Mouse (Mus musculus): ENCODE measurements around the gene Gpc3. TPM values are rescaled to one million over a fixed set of nuclear protein-coding genes. Genes with fewer than 3 reads are reported as not detected.

Gpc3 gene
- total RNA-seq, 2 experiments from 2014 or later: 52.2 to 60.8 TPM

DNA sequence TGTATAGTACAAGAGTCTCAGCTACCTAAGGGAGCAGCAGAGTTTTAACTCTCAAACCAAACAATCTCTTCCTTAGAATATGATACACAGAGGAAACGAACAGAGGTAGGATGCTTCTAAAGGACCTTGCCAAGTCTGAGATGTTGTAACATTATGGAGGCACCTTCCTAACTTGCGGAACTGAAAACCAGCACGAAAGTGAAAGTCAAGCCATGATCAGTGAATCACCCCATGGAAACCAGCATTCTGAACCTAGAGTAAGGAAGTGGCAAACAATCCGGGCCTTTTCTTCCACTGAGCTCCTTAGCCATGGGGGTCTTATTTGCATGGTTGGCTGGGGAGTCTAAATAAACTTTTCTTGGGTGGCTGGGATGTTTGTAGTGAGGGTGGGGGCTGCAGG lies 53.8 kb downstream of the Gpc3 start:
- intact Hi-C loops (cut with DNase I): no loop called here
- no peak for DNase-seq

- DNase-seq: no peak
- intact Hi-C loops (cut with DNase I): no loop called here
These were observed 55.2 kb downstream of the Gpc3 start for GRCm38 (mm10) chrX:52558526-52558925.

- intact Hi-C loops (cut with DNase I): no loop called here
- peak; percentile 23 for DNase-seq
These were observed 56.3 kb downstream of the Gpc3 start for GRCm38 (mm10) chrX:52557489-52557888.

DNA sequence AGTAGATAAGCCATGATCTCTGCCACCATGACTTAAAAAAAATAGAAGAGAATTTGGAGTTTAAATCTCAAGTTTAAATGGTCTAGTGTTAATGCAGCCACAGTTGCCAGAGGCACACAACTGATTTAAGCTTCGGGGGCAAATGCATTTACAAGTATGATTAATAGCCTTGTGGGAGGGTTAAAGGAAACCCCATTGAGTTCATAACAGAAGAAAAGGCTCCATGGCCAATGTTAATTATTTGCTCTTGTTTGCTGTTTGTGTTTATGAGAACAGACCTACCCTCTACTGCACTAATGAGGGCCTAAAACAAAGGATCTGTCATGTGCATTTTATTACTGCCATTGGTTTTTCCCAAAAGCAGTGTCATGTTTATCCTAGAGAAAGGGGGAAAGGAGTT lies 62.5 kb downstream of the Gpc3 start:
- intact Hi-C loops (cut with DNase I): no loop called here
- no peak for DNase-seq

- intact Hi-C loops (cut with DNase I): no loop called here
- DNase-seq: no peak
These were observed 69.1 kb downstream of the Gpc3 start for GRCm38 (mm10) chrX:52544623-52545022.

DNA sequence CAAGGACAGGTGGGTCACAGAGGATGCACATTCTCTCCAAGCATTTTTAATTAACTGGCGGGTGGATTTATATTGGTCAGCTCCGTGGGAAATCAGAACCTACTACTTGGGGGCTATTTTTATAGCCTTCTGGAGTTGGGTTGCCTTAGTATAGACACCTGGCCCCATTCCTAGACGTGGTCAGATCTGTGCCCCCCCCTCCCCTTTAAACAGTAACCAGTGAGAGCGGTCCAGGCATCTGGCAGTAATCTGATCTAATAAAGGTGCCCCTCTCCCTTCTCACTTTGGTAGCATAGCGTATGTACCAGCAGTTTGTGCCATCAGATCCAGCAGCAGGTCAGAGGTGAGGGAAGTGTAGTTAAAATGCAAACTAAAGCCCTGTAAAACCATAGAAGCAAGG lies 76.5 kb downstream of the Gpc3 start:
- DNase-seq: no peak
- intact Hi-C loops (cut with DNase I): no loop called here

GRCm38 (mm10) chrX:52533766-52534165 lies 80.0 kb downstream of the Gpc3 start:
- no peak for DNase-seq
- intact Hi-C loops (cut with DNase I): no loop called here

DNA sequence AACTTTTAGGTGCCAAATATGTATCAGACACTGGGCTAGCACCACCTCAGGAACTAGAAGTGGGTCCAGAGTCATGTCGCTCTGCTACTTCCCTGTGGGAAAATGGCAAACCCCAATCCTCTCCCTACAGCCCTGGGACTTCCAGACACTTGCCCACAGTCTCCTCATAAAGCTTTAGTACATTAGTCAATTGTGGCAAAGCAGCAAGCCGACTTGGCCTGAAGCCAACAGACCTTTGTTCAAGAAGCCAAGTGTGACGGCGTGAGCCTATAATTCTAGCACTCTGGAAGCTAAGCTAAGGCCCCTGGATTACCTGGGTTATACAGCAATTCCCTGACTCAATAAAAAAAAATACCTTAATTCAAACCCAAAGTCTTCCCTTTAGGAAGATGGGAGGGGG lies 80.7 kb downstream of the Gpc3 start:
- no peak for DNase-seq
- intact Hi-C loops (cut with DNase I): no loop called here

GRCm38 (mm10) chrX:52532124-52532523 lies 81.6 kb downstream of the Gpc3 start:
- intact Hi-C loops (cut with DNase I): no loop called here
- DNase-seq: no peak

DNA sequence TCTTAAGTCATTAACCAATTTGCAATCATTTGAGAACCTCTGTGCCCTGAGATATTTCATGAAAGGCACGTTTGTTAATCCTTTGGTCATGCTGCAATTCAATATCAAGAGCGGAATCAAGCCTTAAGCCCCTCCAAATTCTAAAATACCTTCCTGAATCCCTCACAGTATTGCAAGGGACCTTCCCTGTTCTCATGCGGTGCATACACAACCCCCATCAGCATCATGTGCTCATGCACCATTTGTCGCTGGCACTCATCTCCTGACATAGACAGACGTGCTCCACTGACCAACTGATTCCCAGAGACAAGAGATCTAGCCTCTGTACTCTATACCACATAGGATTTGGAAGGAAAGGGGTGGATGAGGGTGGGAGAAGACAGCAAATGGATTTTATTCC lies 87.7 kb downstream of the Gpc3 start:
- DNase-seq: no peak
- intact Hi-C loops (cut with DNase I): no loop called here

- intact Hi-C loops (cut with DNase I): no loop called here
- DNase-seq: no peak
These were observed 88.6 kb downstream of the Gpc3 start for GRCm38 (mm10) chrX:52525132-52525531.

DNA sequence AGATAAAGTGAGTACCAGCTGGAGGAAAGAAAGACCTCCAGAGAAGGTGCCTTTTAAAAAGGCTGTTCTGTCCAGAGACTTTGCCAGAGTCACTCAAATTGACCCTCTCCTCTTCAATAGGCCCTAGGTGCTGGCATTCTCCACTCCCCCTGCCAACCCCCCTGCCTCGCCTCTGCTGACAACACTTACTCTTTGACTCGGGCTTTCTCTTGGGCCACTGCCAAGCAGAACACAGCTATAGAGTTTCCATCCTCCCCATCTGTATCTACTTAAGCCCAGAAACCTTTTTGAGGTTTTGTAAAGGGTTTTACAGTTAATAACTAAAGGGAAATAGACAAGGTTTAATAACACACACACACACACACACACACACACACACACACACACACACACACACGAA lies 99.2 kb downstream of the Gpc3 start:
- intact Hi-C loops (cut with DNase I): loop anchor here (10.0 kb wide), 1 partner anchor 60 kb away; no protein-coding TSS in a partner anchor
- DNase-seq: peak; percentile 6 to 18

GRCm38 (mm10) chrX:52511151-52511550 lies 102.6 kb downstream of the Gpc3 start:
- no peak for DNase-seq
- intact Hi-C loops (cut with DNase I): loop anchor here (10.0 kb wide), 1 partner anchor 64 kb away; no protein-coding TSS in a partner anchor

DNA sequence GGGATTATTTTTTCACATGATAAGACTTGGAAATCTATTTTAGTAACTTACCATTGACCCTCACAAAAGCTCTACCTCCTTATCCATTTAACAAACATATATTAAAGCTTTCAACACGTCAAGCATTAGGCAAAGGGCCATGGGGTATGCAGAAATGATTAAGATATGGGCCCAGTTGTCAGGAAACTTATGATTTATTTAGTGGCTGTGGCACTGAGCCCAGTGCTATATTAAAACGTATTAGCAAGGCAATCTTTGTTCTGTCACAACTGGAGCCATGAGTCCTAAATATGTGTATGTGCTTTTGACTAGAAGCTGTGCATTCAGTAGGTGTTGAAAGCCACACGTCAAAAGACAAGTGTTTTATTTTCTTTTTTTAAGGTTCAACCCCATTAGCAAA lies 109.9 kb downstream of the Gpc3 start:
- no peak for DNase-seq
- intact Hi-C loops (cut with DNase I): no loop called here

DNA sequence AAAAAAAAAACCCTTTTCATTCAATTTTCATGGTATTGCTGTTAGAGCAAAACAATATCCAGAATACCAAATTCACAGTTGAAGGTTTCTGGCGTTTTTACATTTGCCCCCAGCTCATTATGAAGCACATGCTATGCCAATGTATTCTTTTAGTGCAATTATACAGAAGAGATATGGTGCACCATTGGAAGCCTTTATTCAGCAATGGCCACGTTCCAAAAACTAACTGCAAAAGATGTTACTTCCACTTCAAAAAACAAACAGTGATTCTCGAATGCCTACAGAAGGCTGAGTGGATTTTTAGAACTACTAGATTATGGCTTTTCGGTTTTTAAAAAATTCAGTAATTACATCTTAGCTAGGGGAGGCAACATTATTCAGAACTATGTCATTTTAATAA lies 124.3 kb downstream of the Gpc3 start:
- DNase-seq: no peak
- intact Hi-C loops (cut with DNase I): no loop called here

- intact Hi-C loops (cut with DNase I): no loop called here
These were observed 158.6 kb downstream of the Gpc3 start for GRCm38 (mm10) chrX:52455074-52455588.

GRCm38 (mm10) chrX:52453445-52454182 lies 160.1 kb downstream of the Gpc3 start:
- intact Hi-C loops (cut with DNase I): loop anchor here (1.0 to 2.0 kb wide), 2 partner anchors 199 to 263 kb away; no protein-coding TSS in a partner anchor
- peak; percentile 72 to 75 for DNase-seq

More at GRCm38 (mm10) chrX:52455074-52455588, 158.6 kb downstream of the Gpc3 start:
- no peak for DNase-seq

DNA sequence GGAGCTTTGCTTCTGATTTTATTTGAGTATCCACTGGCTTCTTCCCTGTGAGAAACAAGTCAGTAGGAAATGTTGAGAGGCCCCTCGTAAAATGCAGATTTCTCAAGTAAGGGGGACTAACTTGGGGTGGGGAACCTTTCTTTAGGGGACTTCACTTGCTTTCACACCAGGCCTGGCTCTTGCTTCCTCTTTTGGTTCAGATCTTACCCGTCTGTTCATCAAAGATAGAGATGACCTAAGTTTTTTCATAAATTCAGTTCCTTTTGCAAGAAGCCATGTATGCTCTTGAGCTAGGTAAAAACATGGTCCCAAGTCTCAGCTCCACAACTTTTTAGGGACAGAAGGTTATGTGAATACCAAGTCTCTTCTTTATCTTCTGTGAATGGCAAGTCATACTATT lies 164.6 kb downstream of the Gpc3 start:
- intact Hi-C loops (cut with DNase I): no loop called here
- DNase-seq: no peak

DNA sequence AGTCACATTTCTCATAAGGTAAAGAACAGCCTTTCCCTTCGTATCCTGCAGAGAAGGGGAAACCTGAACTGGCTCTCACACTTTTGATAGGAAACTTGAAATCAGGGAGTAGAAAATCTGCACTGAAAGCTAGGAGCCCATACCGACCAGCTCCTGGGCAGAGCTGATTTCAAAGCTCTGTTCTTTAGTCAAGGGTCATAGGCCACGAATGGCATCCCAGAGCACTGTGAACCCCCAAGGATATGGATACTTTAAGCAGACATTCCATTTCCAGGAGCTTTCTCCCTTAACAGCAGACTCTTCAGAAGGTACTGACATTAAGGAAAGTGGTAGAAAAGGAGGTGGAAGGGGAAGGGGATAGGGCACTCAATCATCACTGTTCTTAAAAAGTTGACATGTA lies 165.3 kb downstream of the Gpc3 start:
- intact Hi-C loops (cut with DNase I): no loop called here
- no peak for DNase-seq

DNA sequence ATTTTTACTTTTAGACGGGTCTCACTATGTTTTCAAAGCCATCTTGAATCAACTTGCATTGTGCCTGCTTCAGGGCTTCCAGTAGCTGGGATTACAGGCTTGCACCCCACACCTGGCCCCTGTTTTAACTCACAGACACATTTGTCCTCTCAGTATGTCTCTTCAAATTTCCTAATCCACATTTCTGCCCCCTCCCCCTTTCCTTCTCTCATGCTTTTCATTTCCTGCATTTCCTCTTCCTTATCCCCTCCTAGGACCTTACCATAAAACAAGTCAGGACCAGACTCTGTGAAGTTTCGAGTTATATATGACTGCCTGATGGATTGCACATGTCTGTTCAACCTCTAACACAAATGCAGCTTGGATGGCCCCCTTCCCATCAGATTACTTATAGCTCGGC lies 167.2 kb downstream of the Gpc3 start:
- intact Hi-C loops (cut with DNase I): no loop called here
- no peak for DNase-seq

DNA sequence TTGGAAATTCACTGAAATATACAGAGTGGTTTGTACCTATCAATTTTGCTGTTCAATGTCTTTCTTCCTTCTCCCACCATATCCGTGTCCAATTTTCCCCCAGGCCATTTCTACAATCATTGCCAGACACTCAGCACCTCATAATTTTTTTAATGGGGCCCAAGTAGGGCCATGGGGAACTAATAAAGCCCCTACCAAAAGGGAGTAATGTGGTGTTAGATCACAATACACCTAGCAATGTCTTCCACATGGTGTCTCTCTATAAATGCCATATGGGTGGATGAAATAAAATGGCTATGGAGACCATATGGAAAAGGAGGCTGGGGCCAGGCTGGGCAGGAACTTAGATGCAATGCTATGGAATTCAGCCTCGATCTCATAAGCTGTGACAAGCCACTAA lies 168.8 kb downstream of the Gpc3 start:
- intact Hi-C loops (cut with DNase I): no loop called here
- no peak for DNase-seq

DNA sequence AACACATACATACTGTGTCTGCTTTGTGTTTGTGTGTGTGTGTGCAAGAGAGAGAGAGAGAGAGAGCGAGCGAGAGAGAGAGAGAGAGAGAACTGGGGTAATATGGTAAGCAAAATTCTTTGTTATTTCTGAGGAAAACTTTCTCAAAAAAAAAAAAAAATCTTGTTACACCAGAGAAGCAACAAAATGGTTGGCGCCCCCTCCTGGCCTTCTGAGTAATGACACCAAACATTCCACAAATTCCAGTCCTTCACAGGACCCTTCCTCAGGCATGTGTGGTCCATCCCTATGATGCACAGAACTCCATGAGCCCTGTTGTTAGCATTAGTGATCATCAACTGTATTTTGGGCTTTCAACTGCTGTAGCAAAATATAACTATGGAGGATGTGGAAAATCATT lies 172.0 kb downstream of the Gpc3 start:
- intact Hi-C loops (cut with DNase I): no loop called here
- DNase-seq: no peak

GRCm38 (mm10) chrX:52439421-52439820 lies 174.3 kb downstream of the Gpc3 start:
- intact Hi-C loops (cut with DNase I): no loop called here
- no peak for DNase-seq

Data from heart, postnatal 10 days (tissue).